Comparison of ENCODE assay signal across 14 mouse cellular contexts in the genomic region with DNA sequence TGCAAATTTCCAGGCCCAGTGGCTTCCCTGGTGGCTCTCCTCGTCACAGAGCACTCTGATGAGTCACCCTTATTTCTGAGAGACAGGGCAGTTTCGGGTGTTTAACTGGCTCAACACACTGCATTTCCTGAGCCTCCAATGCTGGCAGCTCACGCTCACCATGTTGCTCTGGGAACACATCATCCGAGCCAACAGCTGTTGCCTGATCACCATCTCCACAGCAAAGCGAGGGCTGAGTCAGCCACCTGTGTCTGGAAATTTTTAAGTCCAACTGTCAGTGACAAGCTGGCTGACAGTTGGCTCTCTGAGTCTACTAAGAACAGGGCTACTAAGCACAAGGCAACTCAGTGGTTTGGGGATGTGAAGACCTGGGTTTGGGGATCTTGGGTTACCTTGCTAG. TPM values are rescaled to one million over a fixed set of nuclear protein-coding genes. Genes with fewer than 3 reads are reported as not detected.
DNase-seq lines count a peak whose midpoint lies in the region; ATAC-seq and TF ChIP-seq lines count a peak whose summit lies in the region.
"Had no signal": no experiment of that assay in that cellular context is flagged by ENCODE, and none has a peak within 500 bp of the region (broad histone marks: within the 10 kb centered on the region; RNA-seq: fewer than 3 reads in every experiment).

No protein-coding gene starts in this region.

- ATAC-seq in liver, postnatal 0 days: no peak

- H3K4me1 ChIP-seq in liver, postnatal 0 days (ENCODE audit: insufficient read depth): peaks cover 16% of the 10 kb centered on the region

- no peak for TF ChIP-seq EP300 in liver, postnatal 0 days (IDR thresholded peaks at IDR 0.05; ENCODE audit: low read depth)

- no peaks in the 10 kb centered on the region for H3K9me3 ChIP-seq in liver, postnatal 0 days (ENCODE audit: low read length)
- H3K9me3 ChIP-seq: embryonic facial prominence, embryonic 12.5 days had no signal

- no peak overlapping the region for H3K27ac ChIP-seq in gastrocnemius, adult 2 months
- H3K27ac ChIP-seq in liver, postnatal 0 days (ENCODE audit: low read depth): no peak overlapping the region
- H3K27ac ChIP-seq: embryonic facial prominence, embryonic 12.5 days; liver, embryonic 14.5 days had no signal

- intact Hi-C loops in gastrocnemius, adult 2 months (cut with DNase I): no loop called here

- no peak overlapping the region for H3K9ac ChIP-seq in liver, postnatal 0 days (replicated peaks)
- H3K9ac ChIP-seq: embryonic facial prominence, embryonic 12.5 days; liver, embryonic 14.5 days had no signal

- peaks cover 14% of the 10 kb centered on the region; the same call in 1 of the 2 replicates for H3K27me3 ChIP-seq in liver, postnatal 0 days (ENCODE audit: insufficient read depth, low read length)

- DNase-seq in gastrocnemius, adult 2 months: peak; percentile 33
- no peak for DNase-seq in gastrocnemius, postnatal 4 days (ENCODE audit: low spot score in 2 of 2)
- DNase-seq in MN1 (ENCODE audit: low spot score): peak; percentile 74
- DNase-seq in layer of hippocampus, postnatal 10 days (ENCODE audit: low spot score in 2 of 2): peak; percentile 30 to 37
- DNase-seq in skeletal muscle tissue, adult 2 months (ENCODE audit: low read depth, low spot score): peak; percentile 24
- no peak for DNase-seq in urinary bladder, postnatal 14 days (ENCODE audit: low spot score)
- DNase-seq in liver, postnatal 0 days: no peak
- no peak for DNase-seq in urinary bladder, postnatal 25 days (ENCODE audit: low spot score)
- DNase-seq: cerebellum, adult 18-20 months; heart, postnatal 4 days; kidney, postnatal 10 days had no signal

- H3K36me3 ChIP-seq in liver, postnatal 0 days (replicated peaks; ENCODE audit: insufficient read depth, low read length): no peaks in the 10 kb centered on the region
- H3K36me3 ChIP-seq: embryonic facial prominence, embryonic 12.5 days had no signal

- no peak overlapping the region for H3K4me2 ChIP-seq in liver, postnatal 0 days (ENCODE audit: low read depth, low read length)
- H3K4me2 ChIP-seq: embryonic facial prominence, embryonic 12.5 days; midbrain, embryonic 11.5 days had no signal

- TF ChIP-seq CTCF in gastrocnemius, adult 2 months (IDR thresholded peaks at IDR 0.05): no peak
- no peak for TF ChIP-seq CTCF in liver, postnatal 0 days (IDR thresholded peaks at IDR 0.05; ENCODE audit: low read depth)

- no peak overlapping the region for H3K4me3 ChIP-seq in gastrocnemius, adult 2 months
- H3K4me3 ChIP-seq in liver, postnatal 0 days (ENCODE audit: low read depth, low read length): no peak overlapping the region
- H3K4me3 ChIP-seq: embryonic facial prominence, embryonic 12.5 days had no signal

- WGBS in liver, postnatal 0 days (ENCODE audit: insufficient replicate concordance): 56% methylated on average over 5 of the region's 5 CpGs

RNA-seq across cellular contexts. Expression of a gene that starts 4.1 kb away (rescaled TPM):
- total RNA-seq in gastrocnemius, adult 2 months (2021): under 1 TPM; 0.41 to 0.70 TPM
- total RNA-seq in gastrocnemius, postnatal 4 days (2021): 1 to 10 TPM in 1 of 2 experiments, under 1 TPM in 1; 0.91 to 1.4 TPM
- 100 to 1,000 TPM; 113 to 120 TPM for total RNA-seq in layer of hippocampus, postnatal 10 days (2021)
- 0.93 and 1.1 TPM in 2 replicates for polyA plus RNA-seq in liver, postnatal 0 days (2015; fragmentation: Nextera tagmentation; extraction: Ambion mirVana)

Comparison
In these comparisons a context has a peak if more than half of its experiments do, and no peak if none do; other contexts are left out.
1. DNase-seq: peak in gastrocnemius, adult 2 months (single experiment), MN1 (single experiment), layer of hippocampus, postnatal 10 days (2 of 2) and skeletal muscle tissue, adult 2 months (single experiment); none in gastrocnemius, postnatal 4 days (0 of 2), urinary bladder, postnatal 14 days (single experiment), liver, postnatal 0 days (single experiment) and urinary bladder, postnatal 25 days (single experiment).
2. RNA of a gene that starts 4.1 kb away (total RNA-seq): 113 to 120 TPM in layer of hippocampus, postnatal 10 days; 0.91 to 1.4 TPM in gastrocnemius, postnatal 4 days and 0.41 to 0.70 TPM in gastrocnemius, adult 2 months; every median in the first group is over 10 times any median in the second.